Mouse (Mus musculus): ENCODE data around the gene Ncam1. TPM values are rescaled to one million over a fixed set of nuclear protein-coding genes. Genes with fewer than 3 reads are reported as not detected.

Gene Ncam1
- polyA plus RNA-seq, 1 experiment from 2014 or later = 51.2 TPM

- H3K9ac ChIP-seq (replicated peaks; ENCODE audit: low read length) = no peak overlapping the region
- ATAC-seq (replicated peaks; ENCODE audit: insufficient number of reproducible peaks, low FRiP score, low TSS enrichment, low read depth) (no peak), DNase-seq (ENCODE audit: low spot score) (no peak)
- H3K27me3 ChIP-seq (ENCODE audit: control insufficient read depth, insufficient read depth, low read length) = no peaks in the 10 kb centered on the region
- H3K36me3 ChIP-seq (replicated peaks; ENCODE audit: control insufficient read depth, insufficient read depth, low read depth, low read length) = no peaks in the 10 kb centered on the region
- H3K27ac ChIP-seq (replicated peaks; ENCODE audit: low read depth, low read length) = no peak overlapping the region
- no peaks in the 10 kb centered on the region for H3K4me1 ChIP-seq (ENCODE audit: control insufficient read depth, insufficient read depth, low read length)
- 50% methylated on average over 5 of the region's 5 CpGs for WGBS
- H3K9me3 ChIP-seq (replicated peaks; ENCODE audit: control insufficient read depth, low read length) = no peaks in the 10 kb centered on the region
- no peak overlapping the region for H3K4me3 ChIP-seq (ENCODE audit: low read depth, low read length)
- H3K4me2 ChIP-seq (ENCODE audit: low read depth, low read length) = no peak overlapping the region
These were observed 133.4 kb downstream of the Ncam1 start for GRCm38 (mm10) chr9:49665361-49665760.

GRCm38 (mm10) chr9:49663927-49664320 lies 134.8 kb downstream of the Ncam1 start:
- Histone ChIP-seq H3K27ac (replicated peaks; ENCODE audit: low read depth, low read length) (no peak overlapping the region), H3K4me3 (ENCODE audit: low read depth, low read length) (no peak overlapping the region), H3K27me3 (ENCODE audit: control insufficient read depth, insufficient read depth, low read length) (no peaks in the 10 kb centered on the region), H3K9ac (replicated peaks; ENCODE audit: low read length) (no peak overlapping the region), H3K4me1 (ENCODE audit: control insufficient read depth, insufficient read depth, low read length) (no peaks in the 10 kb centered on the region), H3K4me2 (ENCODE audit: low read depth, low read length) (no peak overlapping the region), H3K9me3 (replicated peaks; ENCODE audit: control insufficient read depth, low read length) (no peaks in the 10 kb centered on the region), H3K36me3 (replicated peaks; ENCODE audit: control insufficient read depth, insufficient read depth, low read depth, low read length) (no peaks in the 10 kb centered on the region)
- ATAC-seq (replicated peaks; ENCODE audit: insufficient number of reproducible peaks, low FRiP score, low TSS enrichment, low read depth) = no peak
- WGBS = 90% methylated on average over 8 of the region's 8 CpGs
- DNase-seq (ENCODE audit: low spot score) = no peak

- ATAC-seq (replicated peaks; ENCODE audit: insufficient number of reproducible peaks, low FRiP score, low TSS enrichment, low read depth) (no peak), DNase-seq (ENCODE audit: low spot score) (no peak)
- H3K27me3 ChIP-seq (ENCODE audit: control insufficient read depth, insufficient read depth, low read length) = no peaks in the 10 kb centered on the region
- H3K36me3 ChIP-seq (replicated peaks; ENCODE audit: control insufficient read depth, insufficient read depth, low read depth, low read length) = no peaks in the 10 kb centered on the region
- no peak overlapping the region for H3K27ac ChIP-seq (replicated peaks; ENCODE audit: low read depth, low read length)
- 80% methylated on average over 8 of the region's 8 CpGs for WGBS
- no peaks in the 10 kb centered on the region for H3K9me3 ChIP-seq (replicated peaks; ENCODE audit: control insufficient read depth, low read length)
- H3K4me3 ChIP-seq (ENCODE audit: low read depth, low read length) = no peak overlapping the region
- no peaks in the 10 kb centered on the region for H3K4me1 ChIP-seq (ENCODE audit: control insufficient read depth, insufficient read depth, low read length)
- H3K9ac ChIP-seq (replicated peaks; ENCODE audit: low read length) = no peak overlapping the region
- H3K4me2 ChIP-seq (ENCODE audit: low read depth, low read length) = no peak overlapping the region
These were observed 135.5 kb downstream of the Ncam1 start for GRCm38 (mm10) chr9:49662958-49663926.

GRCm38 (mm10) chr9:49661480-49661879 lies 137.2 kb downstream of the Ncam1 start:
- DNase-seq (ENCODE audit: low spot score) (no peak), ATAC-seq (replicated peaks; ENCODE audit: insufficient number of reproducible peaks, low FRiP score, low TSS enrichment, low read depth) (no peak)
- Histone ChIP-seq H3K27me3 (ENCODE audit: control insufficient read depth, insufficient read depth, low read length) (no peaks in the 10 kb centered on the region), H3K27ac (replicated peaks; ENCODE audit: low read depth, low read length) (no peak overlapping the region), H3K36me3 (replicated peaks; ENCODE audit: control insufficient read depth, insufficient read depth, low read depth, low read length) (no peaks in the 10 kb centered on the region), H3K9me3 (replicated peaks; ENCODE audit: control insufficient read depth, low read length) (no peaks in the 10 kb centered on the region), H3K4me1 (ENCODE audit: control insufficient read depth, insufficient read depth, low read length) (no peaks in the 10 kb centered on the region), H3K4me2 (ENCODE audit: low read depth, low read length) (no peak overlapping the region), H3K4me3 (ENCODE audit: low read depth, low read length) (no peak overlapping the region), H3K9ac (replicated peaks; ENCODE audit: low read length) (no peak overlapping the region)
- 82% methylated on average over 2 of the region's 2 CpGs for WGBS

- Histone ChIP-seq H3K27me3 (ENCODE audit: control insufficient read depth, insufficient read depth, low read length) (no peaks in the 10 kb centered on the region), H3K9me3 (replicated peaks; ENCODE audit: control insufficient read depth, low read length) (no peaks in the 10 kb centered on the region), H3K9ac (replicated peaks; ENCODE audit: low read length) (no peak overlapping the region), H3K4me3 (ENCODE audit: low read depth, low read length) (no peak overlapping the region), H3K27ac (replicated peaks; ENCODE audit: low read depth, low read length) (no peak overlapping the region), H3K36me3 (replicated peaks; ENCODE audit: control insufficient read depth, insufficient read depth, low read depth, low read length) (no peaks in the 10 kb centered on the region), H3K4me1 (ENCODE audit: control insufficient read depth, insufficient read depth, low read length) (no peaks in the 10 kb centered on the region), H3K4me2 (ENCODE audit: low read depth, low read length) (no peak overlapping the region)
- DNase-seq (ENCODE audit: low spot score) (no peak), ATAC-seq (replicated peaks; ENCODE audit: insufficient number of reproducible peaks, low FRiP score, low TSS enrichment, low read depth) (no peak)
- 84% methylated on average over 4 of the region's 4 CpGs for WGBS
These were observed 140.3 kb downstream of the Ncam1 start for GRCm38 (mm10) chr9:49658381-49658856.

- no peaks in the 10 kb centered on the region for H3K9me3 ChIP-seq (replicated peaks; ENCODE audit: control insufficient read depth, low read length)
- H3K4me1 ChIP-seq (ENCODE audit: control insufficient read depth, insufficient read depth, low read length) = no peaks in the 10 kb centered on the region
- H3K4me2 ChIP-seq (ENCODE audit: low read depth, low read length) = no peak overlapping the region
- 85% methylated on average over 3 of the region's 3 CpGs for WGBS
- no peak overlapping the region for H3K9ac ChIP-seq (replicated peaks; ENCODE audit: low read length)
- H3K4me3 ChIP-seq (ENCODE audit: low read depth, low read length) = no peak overlapping the region
- DNase-seq (ENCODE audit: low spot score) = no peak
- no peaks in the 10 kb centered on the region for H3K27me3 ChIP-seq (ENCODE audit: control insufficient read depth, insufficient read depth, low read length)
- H3K27ac ChIP-seq (replicated peaks; ENCODE audit: low read depth, low read length) = no peak overlapping the region
- H3K36me3 ChIP-seq (replicated peaks; ENCODE audit: control insufficient read depth, insufficient read depth, low read depth, low read length) = no peaks in the 10 kb centered on the region
- ATAC-seq (replicated peaks; ENCODE audit: insufficient number of reproducible peaks, low FRiP score, low TSS enrichment, low read depth) = no peak
These were observed 144.3 kb downstream of the Ncam1 start for GRCm38 (mm10) chr9:49654470-49654869.

- Histone ChIP-seq H3K9me3 (replicated peaks; ENCODE audit: control insufficient read depth, low read length) (no peaks in the 10 kb centered on the region), H3K4me1 (ENCODE audit: control insufficient read depth, insufficient read depth, low read length) (no peaks in the 10 kb centered on the region), H3K4me3 (ENCODE audit: low read depth, low read length) (no peak overlapping the region), H3K36me3 (replicated peaks; ENCODE audit: control insufficient read depth, insufficient read depth, low read depth, low read length) (no peaks in the 10 kb centered on the region), H3K27me3 (ENCODE audit: control insufficient read depth, insufficient read depth, low read length) (no peaks in the 10 kb centered on the region), H3K9ac (replicated peaks; ENCODE audit: low read length) (no peak overlapping the region), H3K27ac (replicated peaks; ENCODE audit: low read depth, low read length) (no peak overlapping the region), H3K4me2 (ENCODE audit: low read depth, low read length) (no peak overlapping the region)
- WGBS = 78% methylated on average over 9 of the region's 9 CpGs
- ATAC-seq (replicated peaks; ENCODE audit: insufficient number of reproducible peaks, low FRiP score, low TSS enrichment, low read depth) (no peak), DNase-seq (ENCODE audit: low spot score) (no peak)
These were observed 145.1 kb downstream of the Ncam1 start for GRCm38 (mm10) chr9:49653478-49654245.

- H3K9me3 ChIP-seq (replicated peaks; ENCODE audit: control insufficient read depth, low read length) = no peaks in the 10 kb centered on the region; the same call in 1 of the 2 replicates
- H3K4me2 ChIP-seq (ENCODE audit: low read depth, low read length) = no peak overlapping the region
- H3K27me3 ChIP-seq (ENCODE audit: control insufficient read depth, insufficient read depth, low read length) = no peaks in the 10 kb centered on the region
- no peak for DNase-seq (ENCODE audit: low spot score)
- no peak overlapping the region for H3K4me3 ChIP-seq (ENCODE audit: low read depth, low read length)
- no peak overlapping the region for H3K27ac ChIP-seq (replicated peaks; ENCODE audit: low read depth, low read length)
- no peaks in the 10 kb centered on the region for H3K36me3 ChIP-seq (replicated peaks; ENCODE audit: control insufficient read depth, insufficient read depth, low read depth, low read length)
- ATAC-seq (replicated peaks; ENCODE audit: insufficient number of reproducible peaks, low FRiP score, low TSS enrichment, low read depth) = no peak
- 90% methylated on average over 2 of the region's 2 CpGs for WGBS
- H3K4me1 ChIP-seq (ENCODE audit: control insufficient read depth, insufficient read depth, low read length) = no peaks in the 10 kb centered on the region
- H3K9ac ChIP-seq (replicated peaks; ENCODE audit: low read length) = no peak overlapping the region
These were observed 154.4 kb downstream of the Ncam1 start for GRCm38 (mm10) chr9:49644296-49644695.
